Mouse (Mus musculus): ENCODE measurements around the gene Lysmd4. TPM values are rescaled to one million over a fixed set of nuclear protein-coding genes. Genes with fewer than 3 reads are reported as not detected.
"Not testable (repeated sequence)": the region's sequence is repeated elsewhere in the genome, so short reads cannot be mapped to it uniquely, and the experiment has no call there.

Lysmd4 gene
- polyA plus RNA-seq, 1 experiment from 2014 or later = 8.5 TPM

GRCm38 (mm10) chr7:67243894-67244282 is 21.5 kb downstream of the Lysmd4 start:
- Histone ChIP-seq H3K36me3 (ENCODE audit: inconsistent target) (no peaks in the 10 kb centered on the region; the same call in none of the 2 replicates), H3K27ac (no peak overlapping the region), H3K79me2 (ENCODE audit: inconsistent target) (peaks cover 88% of the 10 kb centered on the region), H3K4me3 (ENCODE audit: inconsistent target) (no peak overlapping the region)
- 35% methylated on average over 4 of the region's 4 CpGs for WGBS (ENCODE audit: missing documents)

DNA sequence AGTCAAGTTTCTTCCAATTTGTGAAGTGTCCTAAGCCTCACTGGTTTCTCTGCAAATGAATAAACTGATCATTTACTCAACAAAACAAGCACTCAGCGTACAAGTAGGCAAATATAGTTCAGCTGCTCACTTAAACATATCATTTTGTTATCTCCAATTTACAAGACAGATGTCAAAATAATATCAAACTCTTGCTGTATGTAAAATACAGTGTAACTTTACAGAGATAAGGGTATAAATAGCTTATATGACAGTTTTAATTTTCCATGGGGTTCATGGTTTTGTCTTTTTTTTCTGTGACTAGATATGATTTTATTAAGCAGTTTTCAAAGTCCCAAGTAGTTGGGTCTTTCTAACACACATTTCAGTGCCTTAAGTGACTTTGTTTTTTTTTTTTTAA is 22.9 kb downstream of the Lysmd4 start:
- Histone ChIP-seq H3K27ac (no peak overlapping the region), H3K36me3 (ENCODE audit: inconsistent target) (peaks cover 2% of the 10 kb centered on the region), H3K4me3 (ENCODE audit: inconsistent target) (no peak overlapping the region), H3K79me2 (ENCODE audit: inconsistent target) (peaks cover 88% of the 10 kb centered on the region)
- WGBS (ENCODE audit: missing documents) = 100% methylated on average over 1 of the region's 1 CpGs

- Histone ChIP-seq H3K36me3 (ENCODE audit: inconsistent target) (peaks cover 5% of the 10 kb centered on the region), H3K4me3 (ENCODE audit: inconsistent target) (no peak overlapping the region), H3K27ac (no peak overlapping the region), H3K79me2 (ENCODE audit: inconsistent target) (peaks cover 88% of the 10 kb centered on the region)
- WGBS (ENCODE audit: missing documents) = 93% methylated on average over 2 of the region's 2 CpGs
These were observed 23.7 kb downstream of the Lysmd4 start for GRCm38 (mm10) chr7:67246067-67246466.

- Histone ChIP-seq H3K79me2 (ENCODE audit: inconsistent target) (peaks cover 82% of the 10 kb centered on the region), H3K4me3 (ENCODE audit: inconsistent target) (no peak overlapping the region), H3K36me3 (ENCODE audit: inconsistent target) (peaks cover 28% of the 10 kb centered on the region), H3K27ac (no peak overlapping the region)
- 100% methylated on average over 4 of the region's 4 CpGs for WGBS (ENCODE audit: missing documents)
These were observed 37.7 kb downstream of the Lysmd4 start for GRCm38 (mm10) chr7:67259828-67260563.

- H3K27ac ChIP-seq = not testable (repeated sequence)
- 100% methylated on average over 4 of the region's 4 CpGs for WGBS (ENCODE audit: missing documents)
These were observed 48.1 kb downstream of the Lysmd4 start for GRCm38 (mm10) chr7:67270447-67270846.

GRCm38 (mm10) chr7:67283581-67283980 is 61.2 kb downstream of the Lysmd4 start:
- no peak overlapping the region for H3K4me3 ChIP-seq (ENCODE audit: inconsistent target)
- peaks cover 18% of the 10 kb centered on the region; the same call in 1 of the 2 replicates for H3K36me3 ChIP-seq (ENCODE audit: inconsistent target)
- 98% methylated on average over 6 of the region's 6 CpGs for WGBS (ENCODE audit: missing documents)
- H3K27ac ChIP-seq = no peak overlapping the region
- peaks cover 85% of the 10 kb centered on the region for H3K79me2 ChIP-seq (ENCODE audit: inconsistent target)

More at GRCm38 (mm10) chr7:67270447-67270846, 48.1 kb downstream of the Lysmd4 start:
- H3K4me3 ChIP-seq (ENCODE audit: inconsistent target) = not testable (repeated sequence)
- Histone ChIP-seq H3K36me3 (ENCODE audit: inconsistent target) (peaks cover 29% of the 10 kb centered on the region), H3K79me2 (ENCODE audit: inconsistent target) (peaks cover 66% of the 10 kb centered on the region)

DNA sequence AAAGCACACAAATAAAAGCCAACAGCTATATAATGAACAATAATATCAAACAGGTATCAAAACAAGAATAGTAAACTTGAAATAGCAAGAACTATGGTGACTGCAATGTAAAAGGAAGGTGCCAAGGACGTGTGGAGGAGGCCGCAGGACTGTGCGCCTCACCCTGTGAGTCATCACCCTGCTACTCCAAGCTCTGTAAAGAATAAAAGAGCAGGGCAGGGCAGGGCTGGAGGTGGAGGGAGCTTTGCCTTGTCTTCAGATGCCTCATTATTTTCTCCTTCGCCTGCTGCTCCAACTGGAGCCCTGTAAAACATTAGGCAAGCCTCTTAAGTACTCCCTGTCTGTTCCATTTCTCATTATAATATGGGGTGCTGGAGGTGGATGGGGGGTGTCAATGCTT is 65.1 kb downstream of the Lysmd4 start:
- Histone ChIP-seq H3K27ac (no peak overlapping the region), H3K79me2 (ENCODE audit: inconsistent target) (peaks cover 100% of the 10 kb centered on the region), H3K4me3 (ENCODE audit: inconsistent target) (no peak overlapping the region), H3K36me3 (ENCODE audit: inconsistent target) (peaks cover 16% of the 10 kb centered on the region; the same call in 1 of the 2 replicates)
- WGBS (ENCODE audit: missing documents) = 94% methylated on average over 4 of the region's 4 CpGs

DNA sequence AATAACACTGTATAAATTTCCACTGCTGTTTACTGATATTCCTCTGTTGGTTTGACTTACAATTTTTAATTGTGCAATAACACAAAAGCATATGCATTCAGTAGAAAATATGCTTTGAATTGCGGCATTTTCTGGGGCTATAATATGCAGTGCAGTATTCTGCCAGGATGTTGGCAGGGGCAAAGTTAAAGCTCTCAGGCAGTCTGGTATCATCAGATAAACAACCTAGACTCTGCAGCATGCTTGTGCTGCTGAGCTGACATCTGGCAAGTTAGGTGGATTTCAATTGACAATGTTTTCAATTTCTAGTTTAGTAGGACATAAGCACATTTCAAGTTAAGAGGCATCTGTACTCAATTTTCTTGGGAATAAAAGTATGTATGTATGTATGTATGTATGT is 69.0 kb downstream of the Lysmd4 start:
- Histone ChIP-seq H3K79me2 (ENCODE audit: inconsistent target) (peaks cover 100% of the 10 kb centered on the region), H3K27ac (no peak overlapping the region), H3K36me3 (ENCODE audit: inconsistent target) (peaks cover 9% of the 10 kb centered on the region; the same call in 1 of the 2 replicates), H3K4me3 (ENCODE audit: inconsistent target) (no peak overlapping the region)
- WGBS (ENCODE audit: missing documents) = 100% methylated on average over 1 of the region's 1 CpGs

DNA sequence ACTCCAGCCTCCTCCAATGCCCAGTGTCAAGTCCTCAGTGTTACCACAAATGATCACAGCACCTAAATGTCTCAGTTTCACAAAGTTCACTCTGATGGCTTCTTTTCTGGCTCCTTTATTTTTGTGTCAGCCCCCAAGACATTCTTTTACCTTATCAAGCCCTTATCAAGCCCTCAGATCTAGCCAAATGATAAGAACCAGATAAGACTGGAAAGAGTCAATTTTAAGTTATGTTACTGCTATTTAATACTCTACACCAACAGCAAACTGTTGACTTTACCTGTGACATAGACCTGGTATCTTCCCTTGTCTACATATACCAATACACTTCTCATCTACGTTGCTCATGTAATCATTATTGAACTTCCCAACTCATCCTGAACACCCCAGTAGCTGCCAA is 74.1 kb downstream of the Lysmd4 start:
- peaks cover 68% of the 10 kb centered on the region for H3K79me2 ChIP-seq (ENCODE audit: inconsistent target)
- H3K27ac ChIP-seq = no peak overlapping the region
- H3K36me3 ChIP-seq (ENCODE audit: inconsistent target) = 0 out of 2 replicates have a peak, but pooled peaks cover 4% of the 10 kb centered on the region
- H3K4me3 ChIP-seq (ENCODE audit: inconsistent target) = no peak overlapping the region
- WGBS (ENCODE audit: missing documents) = 100% methylated on average over 1 of the region's 1 CpGs

DNA sequence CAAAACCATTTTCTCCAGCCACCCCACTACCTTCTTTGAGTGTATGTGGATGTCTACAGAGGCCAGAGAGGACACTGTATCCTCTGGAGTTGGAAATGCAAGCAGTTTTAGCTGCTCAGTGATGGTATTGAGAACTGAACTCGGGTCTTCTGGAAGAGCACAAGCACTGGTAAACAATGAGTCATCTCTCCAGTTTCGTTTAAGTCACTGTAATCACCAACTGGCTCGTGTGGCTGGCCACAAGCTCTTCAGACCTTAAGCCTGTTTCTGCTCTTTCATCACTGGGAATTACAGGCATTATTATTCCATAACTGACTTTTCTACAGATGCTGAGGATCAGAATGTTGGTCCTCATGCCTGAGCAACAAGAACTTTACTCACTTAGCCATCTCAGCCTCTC is 82.6 kb downstream of the Lysmd4 start:
- H3K79me2 ChIP-seq (ENCODE audit: inconsistent target) = peaks cover 57% of the 10 kb centered on the region
- H3K27ac ChIP-seq = no peak overlapping the region
- H3K36me3 ChIP-seq (ENCODE audit: inconsistent target) = no peaks in the 10 kb centered on the region
- H3K4me3 ChIP-seq (ENCODE audit: inconsistent target) = no peak overlapping the region
- 42% methylated on average over 3 of the region's 3 CpGs for WGBS (ENCODE audit: missing documents)

DNA sequence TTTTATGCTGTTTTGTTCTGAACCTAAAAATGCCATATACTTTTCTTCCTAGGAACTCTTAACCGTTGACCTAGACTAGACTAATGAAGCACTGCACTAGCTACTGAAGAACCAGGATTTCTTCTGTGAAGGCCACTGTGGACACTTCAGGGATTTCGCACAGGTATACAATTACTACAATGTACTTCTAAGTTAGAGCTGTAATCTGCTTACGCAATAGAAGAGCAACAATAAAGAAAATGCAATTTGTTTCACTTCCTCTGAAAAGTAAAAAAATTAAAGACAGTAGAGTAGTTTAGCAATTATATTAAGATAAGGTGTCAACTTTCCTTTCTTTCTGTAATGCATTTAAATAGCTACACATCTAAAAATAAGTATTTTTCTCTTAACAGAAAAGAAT is 84.7 kb downstream of the Lysmd4 start:
- Histone ChIP-seq H3K36me3 (ENCODE audit: inconsistent target) (no peaks in the 10 kb centered on the region), H3K27ac (no peak overlapping the region), H3K79me2 (ENCODE audit: inconsistent target) (peaks cover 79% of the 10 kb centered on the region), H3K4me3 (ENCODE audit: inconsistent target) (no peak overlapping the region)
- WGBS (ENCODE audit: missing documents) = 58% methylated on average over 3 of the region's 3 CpGs

GRCm38 (mm10) chr7:67308102-67308501 is 85.8 kb downstream of the Lysmd4 start:
- Histone ChIP-seq H3K27ac (no peak overlapping the region), H3K4me3 (ENCODE audit: inconsistent target) (no peak overlapping the region), H3K79me2 (ENCODE audit: inconsistent target) (peaks cover 89% of the 10 kb centered on the region), H3K36me3 (ENCODE audit: inconsistent target) (no peaks in the 10 kb centered on the region)
- 63% methylated on average over 2 of the region's 2 CpGs for WGBS (ENCODE audit: missing documents)

GRCm38 (mm10) chr7:67310151-67310550 is 87.8 kb downstream of the Lysmd4 start:
- H3K4me3 ChIP-seq (ENCODE audit: inconsistent target) = no peak overlapping the region

DNA sequence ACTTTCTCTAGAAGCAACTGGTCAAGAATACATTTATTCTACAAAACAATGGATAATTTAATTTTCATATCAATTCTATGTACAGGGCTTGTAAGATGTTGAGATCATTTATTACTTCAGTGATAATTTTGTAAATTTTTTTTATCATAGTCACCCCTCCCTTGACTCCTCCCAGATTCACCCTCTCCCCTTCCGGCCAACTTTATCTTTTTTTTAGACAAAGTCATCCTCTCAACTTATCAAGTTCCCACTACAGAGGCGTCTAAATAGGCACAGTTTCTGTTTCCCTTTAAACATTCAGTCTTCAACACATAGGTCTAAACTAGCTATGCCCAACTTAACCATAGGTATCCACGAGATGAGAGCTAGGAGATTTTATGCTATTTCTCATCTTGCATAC is 90.9 kb downstream of the Lysmd4 start:
- 0 out of 2 replicates have a peak, but pooled peaks cover 6% of the 10 kb centered on the region for H3K36me3 ChIP-seq (ENCODE audit: inconsistent target)
- H3K4me3 ChIP-seq (ENCODE audit: inconsistent target) = no peak overlapping the region
- no peak overlapping the region for H3K27ac ChIP-seq
- peaks cover 100% of the 10 kb centered on the region for H3K79me2 ChIP-seq (ENCODE audit: inconsistent target)
- 79% methylated on average over 3 of the region's 3 CpGs for WGBS (ENCODE audit: missing documents)

More at GRCm38 (mm10) chr7:67310151-67310550, 87.8 kb downstream of the Lysmd4 start:
- H3K27ac ChIP-seq = no peak overlapping the region
- 80% methylated on average over 2 of the region's 2 CpGs for WGBS (ENCODE audit: missing documents)
- H3K36me3 ChIP-seq (ENCODE audit: inconsistent target) = no peaks in the 10 kb centered on the region
- H3K79me2 ChIP-seq (ENCODE audit: inconsistent target) = peaks cover 100% of the 10 kb centered on the region

DNA sequence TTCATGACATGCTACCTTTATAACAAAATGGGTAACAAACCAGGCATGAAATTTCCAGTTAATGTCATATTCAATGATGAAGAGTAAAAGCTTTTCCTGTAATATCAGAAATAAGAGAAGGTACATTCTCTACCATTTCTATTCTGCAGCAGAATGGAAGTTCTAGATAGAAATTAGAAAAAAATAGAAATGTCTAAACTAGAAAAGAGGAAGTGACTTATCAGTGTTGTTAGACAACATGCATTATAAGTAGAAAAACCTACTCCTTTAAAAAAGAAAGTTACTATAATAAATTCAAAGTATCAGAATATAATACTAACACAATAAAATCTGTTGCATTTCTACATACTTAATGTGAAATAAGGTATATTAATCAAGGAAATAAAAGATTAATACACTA is 96.4 kb downstream of the Lysmd4 start:
- Histone ChIP-seq H3K79me2 (ENCODE audit: inconsistent target) (peaks cover 100% of the 10 kb centered on the region), H3K4me3 (ENCODE audit: inconsistent target) (no peak overlapping the region), H3K36me3 (ENCODE audit: inconsistent target) (0 out of 2 replicates have a peak, but pooled peaks cover 6% of the 10 kb centered on the region), H3K27ac (no peak overlapping the region)
